In the genomic region with DNA sequence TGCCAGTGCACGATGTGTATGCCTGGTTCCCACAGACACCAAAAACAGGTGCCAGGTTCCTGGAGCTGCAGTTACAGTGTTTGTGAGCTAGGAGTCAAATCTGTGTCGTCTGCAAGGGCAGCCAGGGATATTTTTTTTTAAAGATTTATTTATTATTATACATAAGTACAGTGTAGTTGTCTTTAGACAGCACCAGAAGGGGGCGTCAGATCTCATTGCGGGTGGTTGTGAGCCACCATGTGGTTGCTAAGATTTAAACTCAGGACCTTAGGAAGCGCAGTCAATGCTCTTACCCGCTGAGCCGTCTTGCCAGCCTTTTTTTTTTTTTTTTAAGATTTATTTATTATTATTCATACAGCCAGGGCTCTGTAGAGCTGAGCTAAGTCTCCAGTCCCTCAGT, we compare ENCODE assay signal across 9 mouse cellular contexts. TPM values are rescaled to one million over a fixed set of nuclear protein-coding genes. Genes with fewer than 3 reads are reported as not detected.
DNase-seq lines count a peak whose midpoint lies in the region; ATAC-seq lines count a peak whose summit lies in the region.
"Had no signal": no experiment of that assay in that cellular context is flagged by ENCODE, and none has a peak within 500 bp of the region (broad histone marks: within the 10 kb centered on the region; RNA-seq: fewer than 3 reads in every experiment).

No protein-coding gene starts in this region.

- no peak for ATAC-seq in erythroid progenitor cell, adult 5-6 weeks (replicated peaks; ENCODE audit: low FRiP score, poor library complexity, severe bottlenecking)

- intact Hi-C loops in heart, postnatal 25 days (cut with DNase I) = no loop called here
- intact Hi-C loops in left cerebral cortex, postnatal 36 days (cut with DNase I) = no loop called here

- peak; percentile 80 for DNase-seq in heart, adult 11 months
- DNase-seq in heart, postnatal 25 days (ENCODE audit: low spot score) = no peak
- peak; percentile 54 for DNase-seq in lung, postnatal 36 days
- DNase-seq in lung, adult 18-20 months = no peak
- DNase-seq in ES-CJ7 (ENCODE audit: low read depth, low spot score) = peak; percentile 76
- DNase-seq in retina, postnatal 1 day = peak; percentile 21
- no peak for DNase-seq in left cerebral cortex, postnatal 36 days (ENCODE audit: low spot score in 2 of 2)
- DNase-seq: kidney, adult 11 months had no signal

RNA-seq across cellular contexts. Expression of a gene that starts 24.4 kb away (rescaled TPM):
- 10 to 100 TPM; 47.1 to 51.6 TPM for total RNA-seq in heart, postnatal 25 days (2021)
- total RNA-seq in left cerebral cortex, postnatal 36 days (2021) = 10 to 100 TPM; 94.8 to 98.7 TPM
- total RNA-seq in erythroid progenitor cell, adult 5-6 weeks (2015; ENCODE audit: low replicate concordance) = 4.6 TPM in 1 of 2 replicates, not detected in the other
- total RNA-seq in erythroid progenitor cell, adult 5-6 weeks (2017; ENCODE audit: low replicate concordance) = 0.15 and 0.39 TPM in 2 replicates

RNA-seq across cellular contexts. Expression of a gene that starts 40.1 kb away (rescaled TPM):
- total RNA-seq in heart, postnatal 25 days (2021) = 100 to 1,000 TPM; 158 to 160 TPM
- 100 to 1,000 TPM; 139 to 155 TPM for total RNA-seq in left cerebral cortex, postnatal 36 days (2021)
- 28.9 and 42.9 TPM in 2 replicates for total RNA-seq in erythroid progenitor cell, adult 5-6 weeks (2015; ENCODE audit: low replicate concordance)
- total RNA-seq in erythroid progenitor cell, adult 5-6 weeks (2017; ENCODE audit: low replicate concordance) = 68.0 and 76.5 TPM in 2 replicates

RNA-seq across cellular contexts. Expression of a gene that starts 49.3 kb away (rescaled TPM):
- 10 to 100 TPM; 35.9 to 42.2 TPM for total RNA-seq in heart, postnatal 25 days (2021)
- 10 to 100 TPM; 52.7 to 60.8 TPM for total RNA-seq in left cerebral cortex, postnatal 36 days (2021)
- total RNA-seq in erythroid progenitor cell, adult 5-6 weeks (2015; ENCODE audit: low replicate concordance) = 13.8 and 25.2 TPM in 2 replicates
- 37.0 and 44.7 TPM in 2 replicates for total RNA-seq in erythroid progenitor cell, adult 5-6 weeks (2017; ENCODE audit: low replicate concordance)

RNA-seq across cellular contexts. Expression of a gene that starts 58.3 kb away (rescaled TPM):
- under 1 TPM; 0.70 to 0.78 TPM for total RNA-seq in heart, postnatal 25 days (2021)
- total RNA-seq in left cerebral cortex, postnatal 36 days (2021) = 10 to 100 TPM in 1 of 2 experiments, 1 to 10 TPM in 1; 6.6 to 14.2 TPM
- total RNA-seq in erythroid progenitor cell, adult 5-6 weeks (2015; ENCODE audit: low replicate concordance) = 2.5 TPM in 1 of 2 replicates, not detected in the other
- 0.13 and 0.53 TPM in 2 replicates for total RNA-seq in erythroid progenitor cell, adult 5-6 weeks (2017; ENCODE audit: low replicate concordance)

RNA-seq across cellular contexts. Expression of a gene that starts 58.9 kb away (rescaled TPM):
- 1 to 10 TPM; 8.5 to 8.6 TPM for total RNA-seq in heart, postnatal 25 days (2021)
- total RNA-seq in left cerebral cortex, postnatal 36 days (2021) = 10 to 100 TPM in 1 of 2 experiments, 1 to 10 TPM in 1; 9.1 to 15.3 TPM
- total RNA-seq in erythroid progenitor cell, adult 5-6 weeks (2015; ENCODE audit: low replicate concordance) = 2.5 and 5.0 TPM in 2 replicates
- total RNA-seq in erythroid progenitor cell, adult 5-6 weeks (2017; ENCODE audit: low replicate concordance) = 4.7 and 5.0 TPM in 2 replicates

Comparison
In these comparisons a context has a peak if more than half of its experiments do, and no peak if none do; other contexts are left out.
1. DNase-seq: peak in heart, adult 11 months (single experiment), lung, postnatal 36 days (single experiment), ES-CJ7 (single experiment) and retina, postnatal 1 day (single experiment); none in heart, postnatal 25 days (single experiment), lung, adult 18-20 months (0 of 2) and left cerebral cortex, postnatal 36 days (0 of 2).
2. RNA of a gene that starts 24.4 kb away (total RNA-seq): 94.8 to 98.7 TPM in left cerebral cortex, postnatal 36 days and 47.1 to 51.6 TPM in heart, postnatal 25 days; 0.15 to 4.6 TPM in erythroid progenitor cell, adult 5-6 weeks; every median in the first group is over 4 times any median in the second.